Mouse (Mus musculus) adrenal gland, adult (tissue): Measurements from ENCODE around the gene Rcsd1.

Experiments
- DNase-seq, 2 experiments: peaks; one replicate each; pipeline ENCODE4 v3.0.0; 2022 to 2023; ENCODE audit warnings: low spot score in 1 of 2; ENCODE audit not compliant: inconsistent age in 2 of 2

Gene Rcsd1

DNA sequence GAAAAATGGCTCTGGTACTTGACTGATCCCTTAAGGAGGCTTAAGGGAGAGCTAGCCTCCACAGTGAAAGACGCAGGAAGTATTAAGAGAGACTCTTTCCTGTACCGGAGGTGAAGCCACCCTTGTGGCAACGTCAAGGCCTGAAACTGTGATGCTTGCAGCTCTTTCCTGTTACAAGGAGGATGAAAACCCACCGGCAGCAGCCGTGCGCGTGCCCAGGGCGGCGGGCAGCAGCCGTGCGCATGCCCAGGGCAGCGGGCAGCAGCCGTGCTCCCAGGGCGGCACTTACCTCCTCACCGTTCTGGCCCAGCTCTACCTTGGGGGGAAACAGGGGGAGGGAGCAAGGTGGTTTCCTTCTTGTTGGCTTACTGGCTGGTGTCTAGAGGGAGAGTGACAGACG lies 46.3 kb downstream of the Rcsd1 start:
- DNase-seq: peak in 1 of 2 experiments; percentile 33

DNA sequence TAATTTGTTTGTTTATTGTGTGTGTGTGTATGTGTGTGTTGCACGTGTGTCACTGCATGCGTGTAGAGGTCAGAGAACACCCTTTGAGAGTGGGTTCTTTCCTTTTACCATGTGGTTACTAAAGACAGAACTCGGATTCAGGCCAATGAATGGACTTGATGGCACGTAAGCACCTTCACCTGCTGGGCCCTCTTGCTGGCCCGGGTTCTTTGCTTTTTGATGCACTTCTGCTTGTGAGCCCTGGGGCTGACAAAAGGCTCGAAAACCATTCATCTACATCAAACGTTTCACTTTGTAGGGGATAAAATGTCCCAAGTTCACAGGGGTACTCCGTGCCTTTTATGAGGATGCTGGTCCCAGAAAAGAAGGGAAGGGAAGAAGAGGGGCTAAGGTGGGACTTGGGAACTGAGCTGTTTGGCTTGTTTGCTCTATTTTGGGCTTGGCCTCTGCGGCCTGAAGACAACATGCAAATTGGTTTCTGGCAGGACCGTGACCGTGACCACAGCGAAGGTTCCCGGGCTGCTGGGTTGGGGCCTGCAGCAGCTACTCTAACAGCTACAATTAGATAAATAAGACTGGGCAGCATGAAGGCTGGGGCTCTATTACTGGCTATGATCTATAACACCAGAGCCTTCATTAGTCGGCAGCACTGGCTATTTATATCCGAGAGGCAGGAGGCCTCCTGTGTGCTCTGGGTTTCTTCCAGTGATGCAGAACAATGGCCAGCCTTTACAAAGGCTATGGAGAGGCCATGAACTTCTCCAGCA lies 46.9 kb downstream of the Rcsd1 start:
- no peak for DNase-seq

DNA sequence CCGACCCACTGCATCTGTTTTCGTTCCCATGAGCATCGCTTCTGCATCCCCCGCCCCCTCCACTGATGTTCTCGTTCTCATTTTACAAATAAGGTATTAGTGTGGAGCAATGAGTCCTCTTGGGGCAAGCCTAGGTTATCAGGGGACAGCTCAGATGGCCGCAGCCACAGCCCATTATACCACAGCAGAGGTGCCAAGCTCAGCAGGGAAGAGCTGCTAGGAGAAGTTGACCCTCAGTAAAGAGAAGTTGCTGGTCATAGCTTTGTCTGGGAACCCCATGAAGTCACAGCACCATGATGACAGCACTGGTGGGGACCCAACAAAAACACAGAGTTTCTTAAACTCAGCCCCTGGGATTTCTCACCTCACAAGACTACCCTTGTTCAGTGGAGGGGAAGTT lies 47.8 kb downstream of the Rcsd1 start:
- DNase-seq: no peak

DNA sequence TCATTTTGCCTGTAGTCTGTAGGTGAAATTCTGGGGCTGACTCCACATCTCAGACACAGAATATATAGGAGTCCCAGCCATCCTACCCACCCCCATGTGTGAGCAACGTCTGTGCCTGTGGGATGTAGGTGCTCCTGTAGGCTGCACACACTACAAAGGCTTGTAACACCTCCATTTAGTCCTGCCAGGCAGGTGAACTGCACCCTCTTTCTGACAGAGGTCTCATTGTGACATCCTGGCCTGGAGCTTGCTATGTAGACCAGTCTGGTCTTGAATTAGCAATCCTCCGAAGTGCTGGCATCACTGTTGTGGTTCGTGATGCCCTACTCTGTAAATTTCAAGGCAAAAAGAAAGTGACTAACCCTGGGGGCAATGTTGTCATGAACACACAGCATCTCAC lies 48.4 kb downstream of the Rcsd1 start:
- DNase-seq: no peak

DNA sequence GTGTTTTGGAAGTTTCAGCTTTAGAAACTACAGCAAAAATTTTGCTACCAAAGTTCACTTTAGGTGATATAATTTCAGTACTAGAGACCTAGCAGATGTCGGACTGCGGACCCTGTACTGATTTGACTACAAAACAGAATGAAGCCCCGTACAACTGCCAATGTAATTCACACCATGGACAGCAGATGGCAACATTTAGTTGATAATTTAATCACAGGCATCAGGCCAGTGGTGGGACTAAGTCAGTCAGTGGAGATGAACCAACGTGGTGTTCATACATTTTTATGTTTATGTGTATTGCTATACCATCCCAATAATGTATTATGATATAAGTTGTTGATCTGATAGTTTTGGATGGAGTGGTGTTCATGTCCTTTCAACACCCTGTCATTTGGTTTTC lies 48.8 kb downstream of the Rcsd1 start:
- DNase-seq: peak in 1 of 2 experiments; percentile 85

DNA sequence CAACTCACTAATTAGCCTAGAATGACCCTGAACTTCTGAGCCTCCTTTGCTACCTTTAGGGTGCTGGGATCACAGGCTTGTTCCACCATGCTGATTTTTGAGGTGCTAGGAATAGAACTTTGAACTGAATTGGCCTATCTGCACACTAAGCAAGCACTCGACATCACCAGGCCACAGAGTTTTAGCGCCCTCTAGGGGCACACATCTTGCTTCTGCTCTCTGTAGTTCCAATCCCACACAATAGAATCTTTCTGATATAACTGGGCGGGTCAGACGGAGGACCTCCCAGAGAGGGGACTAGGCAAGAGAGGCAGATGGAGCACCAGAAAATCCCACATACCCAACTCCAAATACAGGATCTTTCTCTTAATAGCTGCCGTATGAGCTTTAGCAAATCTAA lies 51.0 kb downstream of the Rcsd1 start:
- DNase-seq: peak; percentile 76 to 92

DNA sequence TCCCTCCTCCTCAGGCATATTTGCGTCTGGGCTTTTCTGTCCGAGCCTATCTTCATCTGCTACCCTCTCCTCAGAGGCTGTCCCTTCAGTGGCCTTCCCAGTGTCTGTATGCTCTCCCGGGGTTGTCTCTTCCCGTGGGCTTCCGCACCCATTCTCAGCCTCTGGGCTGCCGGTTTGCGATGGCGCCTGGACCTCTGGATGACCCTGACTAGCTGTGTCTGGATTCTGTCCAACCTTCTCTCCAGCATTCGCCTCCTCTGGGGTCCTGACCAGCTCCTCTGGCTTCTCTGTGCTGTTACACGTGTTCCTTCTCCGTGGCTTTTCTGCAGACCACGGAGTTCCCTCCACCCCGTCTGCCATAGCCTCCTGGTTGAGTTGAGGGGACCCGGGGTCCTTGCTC lies 54.1 kb downstream of the Rcsd1 start:
- DNase-seq: no peak

DNA sequence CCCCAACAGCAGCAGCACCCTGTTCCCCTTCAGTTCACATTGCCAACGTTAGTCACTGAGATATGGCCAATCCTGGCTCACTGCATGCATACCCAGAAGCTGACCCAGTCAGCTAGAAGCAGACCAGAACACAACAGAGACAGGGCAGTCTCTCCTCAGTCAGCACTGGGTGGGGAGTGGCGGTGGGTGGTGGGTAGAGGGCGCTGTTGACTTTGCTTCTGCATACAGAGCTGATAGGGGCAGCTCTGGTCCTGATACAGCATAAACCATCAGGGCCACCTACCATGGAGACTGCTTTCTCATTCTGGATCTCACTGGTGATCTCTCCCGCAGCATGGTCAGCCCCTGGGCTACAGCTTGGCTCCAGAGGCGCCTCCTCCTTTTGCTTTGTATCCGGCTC lies 54.5 kb downstream of the Rcsd1 start:
- DNase-seq: peak in 1 of 2 experiments; percentile 65

DNA sequence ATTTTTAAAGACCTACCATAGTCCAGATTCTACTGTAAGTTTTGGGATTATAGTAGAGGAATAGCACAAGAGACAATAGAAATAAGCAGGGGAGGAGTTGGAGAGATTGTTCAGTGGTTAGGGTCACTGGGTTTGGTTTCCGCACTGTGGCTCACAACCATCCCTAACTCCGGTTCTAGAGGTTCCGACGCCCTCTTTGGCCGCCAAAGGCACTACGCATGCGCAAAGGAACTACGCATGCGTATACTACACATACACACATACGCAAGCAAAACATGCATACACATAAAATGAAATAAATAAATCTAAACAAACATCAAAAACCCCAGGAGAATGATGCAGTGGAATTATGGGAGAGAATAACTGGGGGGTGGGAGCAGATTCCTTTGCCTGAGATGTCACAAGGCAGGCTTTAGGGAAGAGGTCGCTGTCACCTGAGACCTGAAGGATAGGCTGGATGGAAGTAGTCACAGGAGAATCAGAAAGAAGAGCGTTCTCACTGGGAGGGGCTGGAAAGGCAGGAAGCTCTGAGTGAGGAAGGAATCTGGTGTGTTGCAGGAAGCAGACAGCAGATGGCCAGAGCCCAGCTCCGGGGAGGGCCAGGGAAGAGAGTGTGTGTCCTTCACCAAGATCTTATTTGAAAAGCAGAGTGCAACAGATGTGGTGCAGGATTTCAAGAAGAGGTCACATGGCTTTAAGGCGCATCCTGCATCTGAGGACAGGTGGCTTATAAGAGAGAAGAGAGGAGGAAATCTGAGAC lies 56.3 kb downstream of the Rcsd1 start:
- peak in 1 of 2 experiments; percentile 50 for DNase-seq

DNA sequence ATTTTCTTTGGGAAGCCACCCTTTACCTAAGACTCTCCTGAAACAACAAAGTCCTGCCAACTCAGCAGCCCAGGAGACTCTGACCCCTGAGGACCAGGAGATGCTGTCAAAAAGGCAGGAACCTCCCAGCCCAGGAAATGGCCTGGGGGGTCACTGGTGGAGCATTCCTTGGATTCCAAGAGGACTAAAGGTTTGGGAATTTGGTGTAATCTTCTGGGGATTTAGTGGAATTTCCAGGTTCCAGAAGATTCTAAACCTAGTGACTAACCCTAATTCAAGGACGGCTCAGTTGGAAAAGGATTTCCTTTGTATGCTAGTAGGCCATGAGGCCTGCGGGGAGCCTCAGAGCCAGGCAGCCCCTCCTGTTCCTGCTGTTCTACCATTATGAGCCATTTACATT lies 57.0 kb downstream of the Rcsd1 start:
- no peak for DNase-seq

DNA sequence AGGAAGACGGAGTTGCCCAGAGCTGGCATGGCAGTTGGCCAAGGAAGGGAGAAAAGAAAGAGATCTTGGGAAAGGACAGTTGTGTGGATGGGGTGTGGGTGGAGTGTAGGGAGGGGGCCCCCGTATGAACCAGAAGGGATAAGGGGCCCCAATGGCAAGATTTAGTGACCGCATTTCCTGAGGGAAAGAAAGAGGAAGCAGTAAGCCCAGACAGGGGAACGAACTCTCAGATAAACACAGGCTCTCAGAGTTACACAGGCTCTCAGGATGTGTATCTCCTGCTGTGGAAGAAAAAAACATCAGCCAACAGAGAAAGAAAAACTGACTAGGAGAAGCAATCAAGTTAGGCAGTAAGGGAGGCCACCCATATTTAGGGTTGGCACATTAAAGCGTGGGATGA lies 58.4 kb downstream of the Rcsd1 start:
- peak in 1 of 2 experiments; percentile 17 for DNase-seq

DNA sequence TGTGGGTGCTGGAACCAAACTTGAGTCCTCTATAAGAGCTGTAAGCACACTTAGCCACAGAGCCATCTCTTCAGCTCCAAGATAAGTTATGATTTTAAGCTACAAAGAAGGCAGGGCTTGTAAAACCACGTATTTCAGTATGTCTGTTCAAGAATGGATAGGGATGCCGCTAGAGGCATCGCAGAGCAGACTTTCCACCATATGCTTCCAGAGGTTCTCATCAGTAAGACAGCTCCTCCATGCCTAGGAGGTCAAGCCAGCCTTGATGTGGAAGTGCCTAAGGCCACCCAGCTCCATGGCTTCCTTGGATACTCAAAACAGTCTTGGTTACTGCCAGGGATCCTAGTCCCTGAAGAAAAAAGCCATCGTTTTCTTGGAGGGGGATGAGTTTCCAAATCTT lies 64.5 kb downstream of the Rcsd1 start:
- no peak for DNase-seq

DNA sequence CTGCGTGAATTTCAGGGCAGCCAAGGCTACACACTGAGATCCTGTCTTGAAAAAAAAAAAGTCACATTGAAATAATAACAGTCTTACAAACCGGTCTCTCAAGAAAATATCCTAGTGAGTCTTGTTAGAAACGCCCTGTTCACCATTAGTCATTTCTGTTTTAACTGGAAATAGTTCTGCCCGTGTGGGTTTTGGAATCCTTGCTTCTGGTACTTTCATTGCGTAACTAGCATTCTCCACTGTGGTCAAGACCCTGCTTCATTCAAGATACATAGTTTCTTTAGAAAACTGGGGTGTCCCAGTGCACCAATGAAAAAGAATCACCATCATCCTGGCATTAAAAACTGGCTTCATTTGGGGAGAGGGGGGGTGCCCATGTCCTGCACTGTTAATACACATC lies 65.8 kb downstream of the Rcsd1 start:
- no peak for DNase-seq

DNA sequence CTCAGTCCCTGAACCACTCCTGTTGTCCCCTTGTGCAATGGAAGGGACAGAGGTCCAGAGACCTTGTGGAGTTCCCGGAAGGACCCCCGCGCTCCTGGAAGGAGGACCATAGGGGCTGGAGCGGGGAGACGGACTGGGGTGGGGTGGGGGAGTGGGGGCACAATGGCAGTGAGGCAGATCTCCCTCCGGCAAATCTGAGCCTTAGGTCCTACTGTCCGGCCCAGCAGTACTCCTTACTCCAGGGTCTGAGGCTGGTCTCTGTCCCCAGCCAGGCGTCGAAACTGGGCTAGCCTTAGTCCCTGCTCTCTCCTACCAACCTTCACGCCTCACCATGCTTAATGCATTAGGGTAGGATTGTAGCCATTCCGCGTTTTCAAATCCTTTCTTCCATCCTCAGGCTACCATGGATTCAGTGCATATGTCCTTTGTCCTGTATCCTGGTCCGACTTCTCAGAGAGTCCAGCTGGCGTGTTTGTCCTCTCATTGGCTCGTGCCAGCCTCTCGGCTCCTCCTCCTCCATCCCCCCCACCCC lies 66.7 kb downstream of the Rcsd1 start:
- DNase-seq: peak; percentile 62 to 87

DNA sequence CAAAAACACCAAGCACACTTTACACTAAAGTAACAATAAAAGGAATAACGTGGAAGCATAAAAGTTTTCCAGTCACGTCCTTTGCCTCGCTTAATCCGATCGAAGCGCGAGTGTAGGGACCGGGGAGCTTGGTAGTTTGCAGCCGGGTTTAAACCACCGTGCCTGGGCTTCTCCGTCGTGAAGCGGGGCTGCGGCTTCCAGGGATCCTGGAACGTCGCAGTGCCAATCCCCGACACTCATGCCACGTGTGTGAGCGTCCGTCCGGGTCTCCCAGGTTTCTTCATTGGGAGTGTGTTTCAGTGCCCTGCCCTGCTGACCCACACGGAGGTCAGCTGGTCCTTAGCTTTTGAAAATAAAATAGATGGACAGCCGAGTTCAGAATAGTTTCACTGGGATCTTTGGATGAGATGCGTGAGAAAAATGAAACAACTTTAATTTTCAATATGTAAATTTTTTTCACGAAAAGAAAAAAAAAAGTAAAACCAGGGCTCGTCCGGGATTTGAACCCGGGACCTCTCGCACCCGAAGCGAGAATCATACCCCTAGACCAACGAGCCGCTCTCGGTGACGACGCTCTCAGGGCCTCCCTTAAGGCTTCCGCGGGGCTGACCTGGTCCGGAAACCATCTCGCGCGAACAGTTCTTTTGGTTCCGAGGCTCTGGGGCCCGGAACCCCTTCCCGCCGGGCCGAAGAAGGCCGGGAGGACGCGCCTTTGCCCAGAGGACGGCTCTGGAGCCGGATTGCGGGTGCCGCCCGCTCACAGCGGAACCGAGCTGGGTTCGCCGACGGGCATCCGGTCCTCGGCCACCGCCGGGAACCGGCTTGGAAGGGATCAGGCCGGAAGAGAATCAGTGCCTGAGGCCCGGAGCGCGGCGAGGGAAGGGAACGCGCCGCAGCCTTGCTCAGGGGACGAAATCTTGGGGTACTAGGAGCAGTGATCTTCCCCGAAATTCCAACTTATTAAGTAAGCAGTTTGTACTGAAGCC lies 67.5 kb downstream of the Rcsd1 start:
- DNase-seq: peak; percentile 93 to 99

DNA sequence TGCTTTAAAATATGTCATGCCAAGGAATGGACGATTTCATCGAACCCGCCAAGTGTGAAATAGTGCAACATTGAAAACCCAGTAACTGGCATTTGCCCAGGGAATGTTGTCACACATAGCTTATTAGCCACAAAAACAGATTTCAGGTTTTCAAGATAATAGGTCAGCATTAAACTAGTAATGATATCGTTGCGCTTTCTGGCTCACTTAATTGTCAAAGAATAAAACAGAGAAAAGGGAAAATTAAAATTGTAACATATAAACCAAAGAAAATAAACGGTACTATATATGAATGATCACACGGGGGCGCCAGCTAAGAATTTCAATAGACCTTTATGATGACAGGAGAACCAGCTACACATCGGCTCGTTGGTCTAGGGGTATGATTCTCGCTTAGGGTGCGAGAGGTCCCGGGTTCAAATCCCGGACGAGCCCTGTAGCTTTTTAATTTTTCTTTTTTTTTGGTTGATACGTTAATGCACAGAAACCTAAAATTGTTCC lies 68.2 kb downstream of the Rcsd1 start:
- DNase-seq: peak; percentile 79 to 96

DNA sequence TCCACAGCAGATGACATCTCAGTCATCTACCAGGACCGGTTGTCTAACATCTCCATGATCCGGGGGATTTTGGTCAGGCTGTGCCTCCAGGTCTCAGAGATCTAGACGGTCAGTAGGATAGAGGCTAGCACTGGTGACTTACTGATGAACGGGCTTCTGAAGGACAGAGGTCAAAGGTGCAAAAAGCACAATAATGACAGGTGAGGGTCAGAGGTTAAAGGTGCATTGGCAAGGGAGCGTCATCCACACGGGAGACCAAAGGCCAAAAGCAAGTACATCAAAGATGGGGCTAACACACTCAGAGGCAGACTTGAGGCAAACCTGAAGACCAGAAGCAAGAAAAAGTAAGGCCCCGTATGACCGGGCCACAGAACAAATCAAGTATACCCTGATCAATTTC lies 73.3 kb downstream of the Rcsd1 start:
- DNase-seq: no peak

DNA sequence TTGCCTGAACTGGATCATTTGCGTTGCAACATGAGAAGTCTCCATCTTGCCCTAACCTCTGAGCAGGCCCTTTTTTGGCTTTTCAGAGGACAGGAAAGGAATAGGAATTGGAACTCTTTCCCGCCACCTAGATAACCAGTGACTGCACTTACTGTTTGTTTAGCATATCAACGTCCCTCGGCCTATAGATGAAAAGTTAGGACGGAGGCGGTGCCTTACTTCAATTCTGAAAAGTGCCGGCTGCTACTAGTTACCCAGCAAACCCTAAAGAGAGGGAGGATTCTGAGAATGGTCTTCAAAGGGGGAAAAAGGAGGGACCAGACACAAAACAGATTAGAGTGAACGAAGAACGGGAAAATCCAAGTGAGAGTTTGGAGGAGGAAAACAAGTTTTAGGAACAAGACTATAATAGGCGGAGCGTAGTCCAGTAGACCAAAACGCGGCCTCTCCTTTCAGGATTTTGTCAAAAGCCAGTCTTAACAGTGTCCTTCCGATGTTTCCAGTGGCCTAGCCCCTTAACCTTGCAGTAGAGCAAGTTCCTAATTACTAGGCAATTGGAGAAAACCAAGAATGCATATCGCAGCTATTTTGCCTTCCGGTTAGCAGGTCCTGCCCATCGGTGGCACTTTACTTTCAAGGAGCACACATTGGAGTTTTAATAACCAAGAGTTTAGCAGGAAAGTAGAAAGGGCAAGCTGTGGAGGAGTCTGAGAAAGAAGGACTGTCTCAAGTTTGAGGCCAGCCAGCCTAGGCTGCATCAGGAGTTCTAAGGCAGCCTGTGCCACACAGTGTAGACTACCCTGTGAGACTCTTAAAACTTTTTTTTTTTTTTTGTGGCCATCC lies 74.3 kb downstream of the Rcsd1 start:
- no peak for DNase-seq

DNA sequence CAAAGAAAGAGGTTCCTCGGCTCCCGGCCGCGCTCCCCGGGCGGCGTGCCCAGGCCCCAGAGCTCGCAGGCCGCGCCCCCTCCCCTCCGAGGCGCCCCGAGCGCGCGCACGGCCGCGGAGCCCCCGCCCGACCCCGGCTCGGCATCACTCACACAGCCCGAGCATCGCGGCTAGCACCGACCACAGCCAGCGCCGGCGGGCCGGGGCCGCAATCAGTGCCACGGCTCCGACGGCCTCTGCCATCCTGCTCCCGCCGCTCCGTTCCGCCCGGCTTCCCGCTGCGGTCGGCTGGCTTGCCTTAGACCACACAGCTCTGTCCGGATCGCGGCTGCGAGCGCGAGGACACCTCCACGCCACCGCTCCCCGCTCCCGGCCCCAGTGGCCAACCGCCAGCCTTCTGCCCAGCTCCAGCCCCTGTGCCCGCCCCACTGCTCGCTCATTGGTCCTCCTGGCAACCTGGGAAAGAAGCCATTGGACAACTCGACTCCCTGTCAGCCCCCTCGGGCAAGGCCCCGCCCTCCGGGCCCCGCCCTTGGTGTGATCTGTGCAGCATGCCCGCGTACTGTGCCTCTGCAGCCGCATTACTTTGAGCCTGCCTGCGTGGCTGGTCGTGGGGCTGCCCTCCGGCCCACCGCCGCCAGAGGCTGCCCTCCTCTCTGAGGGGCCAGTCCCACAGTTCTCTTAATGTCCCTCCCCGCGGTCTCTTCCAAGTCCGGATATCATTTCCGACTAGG lies 75.2 kb downstream of the Rcsd1 start, which contains the start of gene Mpzl1:
Gene Mpzl1, minus strand, starts transcription at position 388 of the 734 bp plus-strand sequence.
- DNase-seq: peak; percentile 99
